Mouse (Mus musculus) testis, adult 2 months (tissue): ENCODE measurements at regions not wholly inside any gene's neighbourhood (a gene's known extent, or its start where the extent isn't known, plus 50 kb on each side); places are given as distances from the start of the nearest gene placed in this dataset.

Experiments used
- CTCF ChIP-seq: fragments of 200-500 bp; IDR thresholded peaks from 2 replicates; pipeline ENCODE4 v1.5.1; 2012; ENCODE audit warnings: low read depth, mild to moderate bottlenecking, inconsistent platforms, low read length, moderate library complexity; ENCODE audit not compliant: control insufficient read depth, insufficient read depth, insufficient replicate concordance
- POLR2A ChIP-seq: fragments of 200-500 bp; IDR thresholded peaks from 2 replicates; pipeline ENCODE4 v1.6.1; 2012; ENCODE audit warnings: low read depth, mild to moderate bottlenecking, inconsistent platforms, low read length, moderate library complexity; ENCODE audit not compliant: control insufficient read depth

DNA sequence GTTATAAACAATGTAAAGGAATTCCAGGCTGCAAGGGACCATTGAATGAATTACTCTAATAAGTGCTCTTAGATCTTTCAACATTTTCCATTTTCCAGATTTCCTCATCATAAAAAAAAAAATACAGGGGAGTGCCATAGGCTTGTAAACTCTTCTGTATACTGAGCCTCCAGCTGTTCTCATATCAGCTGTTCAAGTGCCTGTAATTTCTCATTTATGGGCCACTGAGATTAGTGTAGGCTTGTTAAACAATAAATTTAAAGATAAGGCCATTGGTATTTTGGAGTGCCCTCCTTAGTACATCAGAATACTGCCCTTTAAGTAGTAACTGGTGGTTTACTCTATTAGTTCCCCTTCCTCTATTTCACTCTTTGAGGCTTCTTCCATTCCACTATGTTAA lies 204.3 kb downstream of the Adam6a start:
- TF ChIP-seq CTCF (no peak), POLR2A (no peak)
